Mouse (Mus musculus) liver, embryonic 14.5 days (tissue): ENCODE data around the gene Fgf15. TPM values are rescaled to one million over a fixed set of nuclear protein-coding genes. Genes with fewer than 3 reads are reported as not detected.

Experiments used
- ATAC-seq: fragments of 200-750 bp; cut with Nextera tagmentation; 2 replicates; pipeline ENCODE4 v1.8.0; 2017; ENCODE audit warnings: moderate number of reproducible peaks, mild to moderate bottlenecking, moderate library complexity; ENCODE audit not compliant: insufficient read depth
- DNase-seq, 3 experiments: peaks; one replicate each; pipeline ENCODE4 v3.0.0-alpha.2; 2012 to 2013; ENCODE audit warnings: low read depth in 3 of 3, low spot score in 3 of 3
- H3K27ac ChIP-seq: fragments of 300-500 bp; sonication (generic); 2 replicates; pipeline ENCODE4 v1.5.1; 2014; ENCODE audit warnings: moderate library complexity, mild to moderate bottlenecking, control low read depth, inconsistent platforms
- H3K27me3 ChIP-seq: fragments of 300-500 bp; sonication (generic); 2 replicates; pipeline ENCODE4 v1.6.1; 2014; ENCODE audit warnings: mild to moderate bottlenecking, low read length, moderate library complexity; ENCODE audit not compliant: control insufficient read depth, insufficient read depth
- H3K36me3 ChIP-seq: fragments of 300-500 bp; sonication (generic); replicated peaks from 2 replicates; pipeline ENCODE4 v1.6.1; 2014; ENCODE audit warnings: low read depth; ENCODE audit not compliant: control insufficient read depth, insufficient read depth
- H3K4me1 ChIP-seq, 2 experiments: fragments of 200-500 bp in 1 of 2; fragments of 300-500 bp in 1 of 2; sonication (generic) in 1 of 2; replicated peaks; 2 replicates each; pipeline ENCODE4 v1.6.1; 2012 to 2014; ENCODE audit warnings: antibody characterized with exemption in 1 of 2, inconsistent platforms in 1 of 2, low read length in 1 of 2; ENCODE audit not compliant: control insufficient read depth in 2 of 2, insufficient read depth in 2 of 2
- H3K4me2 ChIP-seq: fragments of 300-500 bp; sonication (generic); 2 replicates; pipeline ENCODE4 v1.6.1; 2014; ENCODE audit warnings: low read depth, mild to moderate bottlenecking, control low read depth, moderate library complexity
- H3K4me3 ChIP-seq, 2 experiments: fragments of 200-500 bp in 1 of 2; fragments of 300-500 bp in 1 of 2; sonication (generic) in 1 of 2; 2 replicates each; pipeline ENCODE4 v1.5.1; 2012 to 2014; ENCODE audit warnings: low read depth in 2 of 2, low read length in 2 of 2, mild to moderate bottlenecking in 2 of 2, control low read depth in 1 of 2, inconsistent platforms in 1 of 2, moderate library complexity in 1 of 2; ENCODE audit not compliant: insufficient read depth in 1 of 2
- H3K9ac ChIP-seq: fragments of 300-500 bp; sonication (generic); replicated peaks from 2 replicates; pipeline ENCODE4 v1.6.1; 2014; ENCODE audit warnings: mild to moderate bottlenecking, control low read depth, moderate library complexity
- H3K9me3 ChIP-seq: fragments of 300-500 bp; sonication (generic); 2 replicates; pipeline ENCODE4 v1.6.1; 2016; ENCODE audit warnings: low read length, mixed read lengths; ENCODE audit not compliant: control insufficient read depth
- CTCF ChIP-seq: IDR thresholded peaks from 2 replicates; pipeline ENCODE4 v1.5.1; 2016; ENCODE audit warnings: antibody characterized with exemption, low read depth, control low read depth
- EP300 ChIP-seq: IDR thresholded peaks from 2 replicates; pipeline ENCODE4 v1.6.1; 2016; ENCODE audit warnings: antibody characterized with exemption, low read depth
- WGBS: fragments of 180-500 bp; shearing (Covaris S2); extraction: QIAGEN DNeasy Blood & Tissue Kit; methylation state at CpG from one replicate; pipeline ENCODE4 v1.1.7; 2014; ENCODE audit not compliant: insufficient replicate concordance; 5-methylcytosine and 5-hydroxymethylcytosine counted together
- polyA plus RNA-seq, 2 experiments: library from polyadenylated mRNA; depleted of rRNA in 1 of 2; stranded (reverse) in 1 of 2; unstranded in 1 of 2; fragments of >200 nt; fragmentation: Nextera tagmentation in 1 of 2; extraction: Ambion mirVana in 1 of 2; gene quantifications; 2 replicates each; pipeline versions ENCODE4 v1.2.1 to v1.2.3; 2012 to 2014

The Fgf15 gene
- polyA plus RNA-seq, 2 experiments = 0.02 TPM; not detected in 1

DNA sequence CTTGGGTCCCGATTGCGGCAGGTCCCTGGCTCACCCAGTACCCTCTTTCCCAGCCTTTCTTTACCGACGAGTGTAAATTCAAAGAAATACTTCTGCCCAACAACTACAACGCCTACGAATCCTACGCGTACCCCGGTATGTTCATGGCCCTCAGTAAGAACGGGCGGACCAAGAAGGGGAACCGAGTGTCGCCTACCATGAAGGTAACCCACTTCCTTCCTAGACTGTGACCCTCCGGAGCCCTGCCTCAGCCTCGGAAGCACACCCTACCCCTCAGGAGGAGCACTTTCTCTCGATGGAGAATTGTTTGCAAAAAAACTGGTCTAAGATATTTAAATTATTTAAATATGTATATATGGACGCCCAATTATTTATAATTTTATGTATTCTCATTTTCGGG is 33.6 kb upstream of the Fgf15 start:
- H3K9me3 ChIP-seq = no peaks in the 10 kb centered on the region
- DNase-seq (no peak), ATAC-seq (no peak)
- H3K9ac ChIP-seq = no peak overlapping the region
- H3K27ac ChIP-seq = no peak overlapping the region
- no peaks in the 10 kb centered on the region for H3K4me1 ChIP-seq
- H3K4me3 ChIP-seq = no peak overlapping the region
- 3% methylated on average over 18 of the region's 18 CpGs for WGBS
- TF ChIP-seq CTCF = no peak
- no peak for TF ChIP-seq EP300
- no peaks in the 10 kb centered on the region for H3K36me3 ChIP-seq
- H3K27me3 ChIP-seq = peaks cover 67% of the 10 kb centered on the region
- no peak overlapping the region for H3K4me2 ChIP-seq

DNA sequence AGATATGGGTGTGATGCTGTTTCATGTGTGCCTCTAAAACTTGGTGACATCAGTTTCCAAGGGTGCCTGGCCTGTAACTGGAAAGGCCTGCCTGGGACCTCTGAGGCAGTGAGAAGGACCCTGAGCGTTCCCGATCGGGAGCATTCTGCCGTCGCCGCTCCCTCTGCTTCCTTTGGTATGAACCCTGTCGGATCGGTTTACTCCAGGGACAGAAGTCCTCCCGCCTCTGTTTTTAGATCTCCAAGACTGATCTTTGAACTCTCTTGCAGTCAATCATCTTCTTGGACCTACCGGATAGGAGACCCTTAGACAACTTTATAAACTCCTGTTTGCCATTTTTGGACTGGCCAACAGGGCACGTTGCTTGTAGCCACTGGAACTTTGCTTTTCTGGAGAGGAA is 33.1 kb upstream of the Fgf15 start:
- TF ChIP-seq CTCF (no peak), EP300 (no peak)
- peaks cover 67% of the 10 kb centered on the region for H3K27me3 ChIP-seq
- DNase-seq (no peak), ATAC-seq (no peak)
- 5% methylated on average over 11 of the region's 11 CpGs for WGBS
- H3K27ac ChIP-seq = no peak overlapping the region
- no peak overlapping the region for H3K4me2 ChIP-seq
- no peaks in the 10 kb centered on the region for H3K9me3 ChIP-seq
- H3K4me3 ChIP-seq = no peak overlapping the region
- no peaks in the 10 kb centered on the region for H3K4me1 ChIP-seq
- H3K9ac ChIP-seq = no peak overlapping the region
- no peaks in the 10 kb centered on the region for H3K36me3 ChIP-seq

DNA sequence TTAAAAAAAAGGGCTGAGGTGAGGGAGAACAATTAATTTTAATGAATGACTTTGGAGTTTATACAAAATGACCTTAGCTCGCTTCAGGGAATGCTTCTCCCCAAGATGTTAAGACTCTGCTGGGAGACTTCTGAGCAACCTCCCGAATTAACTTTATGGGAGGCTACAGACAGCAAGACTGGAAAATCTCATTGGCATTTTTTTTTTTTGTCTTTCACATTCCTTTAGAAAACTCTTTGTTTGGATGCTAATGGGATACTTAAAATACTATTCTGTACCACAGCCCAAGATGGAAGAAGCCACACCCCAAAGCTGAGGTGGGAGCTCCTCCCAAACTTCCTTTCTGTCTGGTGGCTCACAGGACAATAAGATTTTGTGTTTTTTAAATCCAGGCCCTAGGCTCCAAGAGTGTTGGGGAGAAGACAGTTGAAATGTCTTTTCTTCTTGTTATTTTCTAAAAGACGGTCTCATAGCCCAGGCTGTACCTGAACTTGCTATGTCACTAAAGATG is 32.1 kb upstream of the Fgf15 start:
- H3K4me3 ChIP-seq = no peak overlapping the region
- ATAC-seq = no peak
- no peak overlapping the region for H3K27ac ChIP-seq
- TF ChIP-seq EP300 (no peak), CTCF (no peak)
- H3K9ac ChIP-seq = no peak overlapping the region
- H3K4me2 ChIP-seq = no peak overlapping the region
- no peaks in the 10 kb centered on the region for H3K4me1 ChIP-seq
- DNase-seq = no peak
- no peaks in the 10 kb centered on the region for H3K9me3 ChIP-seq
- H3K36me3 ChIP-seq = no peaks in the 10 kb centered on the region
- peaks cover 66% of the 10 kb centered on the region for H3K27me3 ChIP-seq
- 54% methylated on average over 3 of the region's 3 CpGs for WGBS

DNA sequence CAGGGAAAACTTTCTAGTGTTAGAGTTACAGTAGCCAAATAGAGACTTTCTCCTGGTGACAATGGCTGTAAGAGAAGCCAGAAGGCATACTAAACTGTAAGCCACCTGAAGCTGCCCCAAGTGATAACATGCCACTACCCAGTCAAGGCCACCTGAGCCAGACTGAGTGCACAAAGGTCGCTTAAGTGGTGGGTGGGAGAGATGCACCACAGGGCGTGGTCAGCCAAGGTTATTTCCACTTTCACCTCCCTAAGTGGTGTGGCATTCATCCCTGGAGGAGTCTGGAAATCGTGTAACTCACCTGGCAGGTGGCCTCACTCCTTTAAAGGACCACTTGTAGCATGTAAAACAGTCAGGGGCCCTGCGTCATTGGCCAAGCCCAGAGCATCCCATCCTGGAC is 29.2 kb upstream of the Fgf15 start:
- no peak overlapping the region for H3K4me3 ChIP-seq
- no peak for TF ChIP-seq EP300
- TF ChIP-seq CTCF = no peak
- H3K4me1 ChIP-seq = peaks cover 0 to under 1% of the 10 kb centered on the region in 2 experiments; a peak in 1 of 4 replicates
- no peaks in the 10 kb centered on the region for H3K9me3 ChIP-seq
- H3K27me3 ChIP-seq = peaks cover 36% of the 10 kb centered on the region
- WGBS = 41% methylated on average over 4 of the region's 4 CpGs
- no peak overlapping the region for H3K4me2 ChIP-seq
- H3K27ac ChIP-seq = no peak overlapping the region
- no peak overlapping the region for H3K9ac ChIP-seq
- DNase-seq (no peak), ATAC-seq (no peak)
- H3K36me3 ChIP-seq = no peaks in the 10 kb centered on the region

DNA sequence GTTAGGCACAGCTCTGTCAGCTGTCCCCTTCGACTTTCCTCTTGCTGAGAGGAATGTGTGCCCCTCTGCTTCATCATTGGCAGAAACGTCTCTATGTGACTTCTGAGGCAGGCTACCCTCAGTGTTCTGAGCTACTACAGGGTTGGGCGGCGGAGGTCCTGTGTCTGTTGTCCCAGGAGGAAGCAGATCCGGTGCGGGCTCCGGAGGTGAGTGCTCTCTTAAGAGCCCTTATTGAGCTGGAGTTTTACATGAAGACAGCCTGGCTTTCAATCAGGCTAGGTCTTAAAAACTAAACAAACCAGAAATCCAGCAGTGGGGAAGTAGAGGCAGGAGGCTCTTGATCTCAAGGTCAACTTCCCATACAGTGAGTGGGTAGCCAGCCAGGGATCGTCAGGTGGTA is 28.7 kb upstream of the Fgf15 start:
- WGBS = 60% methylated on average over 8 of the region's 8 CpGs
- TF ChIP-seq EP300 (no peak), CTCF (no peak)

More for the DNA sequence above, 28.7 kb upstream of the Fgf15 start:
- H3K9ac ChIP-seq = no peak overlapping the region
- no peak for DNase-seq
- H3K27ac ChIP-seq = no peak overlapping the region
- H3K4me3 ChIP-seq = no peak overlapping the region
- ATAC-seq = no peak
- H3K4me1 ChIP-seq = peaks cover 0 to 3% of the 10 kb centered on the region in 2 experiments; a peak in 2 of 4 replicates
- no peak overlapping the region for H3K4me2 ChIP-seq
- no peaks in the 10 kb centered on the region for H3K9me3 ChIP-seq
- no peaks in the 10 kb centered on the region for H3K36me3 ChIP-seq
- H3K27me3 ChIP-seq = peaks cover 32% of the 10 kb centered on the region
